Mouse (Mus musculus): Measurements from ENCODE around the gene Kctd8.
"Not testable (repeated sequence)": the region's sequence is repeated elsewhere in the genome, so short reads cannot be mapped to it uniquely, and the experiment has no call there.

Gene Kctd8

DNA sequence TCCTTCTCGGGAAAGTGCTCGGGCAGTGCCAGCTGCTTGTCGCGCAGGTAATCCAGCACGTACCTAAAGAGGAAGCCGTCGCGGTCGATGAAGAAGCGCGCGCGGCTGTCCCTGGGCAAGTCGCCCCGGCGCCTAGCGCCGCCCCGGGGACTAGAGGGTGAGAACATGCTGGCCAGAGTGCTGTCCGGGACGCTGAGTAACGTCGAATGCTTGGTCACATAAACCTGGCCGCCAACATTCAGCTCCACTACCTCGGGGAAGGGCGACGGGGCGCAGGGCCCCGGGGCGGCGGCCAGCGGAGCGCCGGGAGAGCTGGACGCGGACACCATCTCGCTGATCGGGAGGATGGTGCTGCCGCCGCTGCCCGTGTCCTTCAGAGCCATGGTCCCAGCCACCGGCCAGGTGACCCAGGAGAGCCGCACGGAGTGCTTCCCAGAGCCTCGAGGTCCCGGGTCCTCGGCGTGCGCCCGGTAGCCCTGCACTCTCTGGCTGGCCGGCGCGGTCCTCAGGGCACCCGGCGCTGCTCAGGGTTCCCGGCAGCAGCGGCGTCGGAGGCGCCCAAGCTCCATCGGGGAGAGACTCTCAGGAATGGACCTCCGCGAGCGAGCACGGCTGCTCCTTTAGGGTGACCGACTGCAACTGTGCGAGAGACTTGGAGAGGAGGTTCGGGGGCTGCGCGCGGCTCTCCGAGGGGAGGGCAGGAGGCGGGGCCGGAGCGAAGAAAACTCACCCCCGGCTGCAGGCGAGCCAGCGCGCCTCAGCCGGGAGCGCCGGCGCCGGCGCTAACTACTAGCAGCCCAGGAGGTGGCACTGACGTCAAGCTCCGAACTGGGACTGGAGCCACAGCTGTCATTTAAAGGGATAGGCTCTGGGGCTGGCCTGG, at the start of gene Kctd8:
TSS of gene Kctd8 (minus strand) at position 761 of the 883 bp plus-strand sequence.
- in situ Hi-C loops (cut with MboI, MseI), result no loop called here

- in situ Hi-C loops (cut with MboI, MseI), result no loop called here
Observed at GRCm38 (mm10) chr5:69379072-69379471, 37.6 kb upstream of the Kctd8 start.

GRCm38 (mm10) chr5:69350596-69350995, 9.1 kb upstream of the Kctd8 start:
- in situ Hi-C loops (cut with MboI, MseI), result no loop called here

DNA sequence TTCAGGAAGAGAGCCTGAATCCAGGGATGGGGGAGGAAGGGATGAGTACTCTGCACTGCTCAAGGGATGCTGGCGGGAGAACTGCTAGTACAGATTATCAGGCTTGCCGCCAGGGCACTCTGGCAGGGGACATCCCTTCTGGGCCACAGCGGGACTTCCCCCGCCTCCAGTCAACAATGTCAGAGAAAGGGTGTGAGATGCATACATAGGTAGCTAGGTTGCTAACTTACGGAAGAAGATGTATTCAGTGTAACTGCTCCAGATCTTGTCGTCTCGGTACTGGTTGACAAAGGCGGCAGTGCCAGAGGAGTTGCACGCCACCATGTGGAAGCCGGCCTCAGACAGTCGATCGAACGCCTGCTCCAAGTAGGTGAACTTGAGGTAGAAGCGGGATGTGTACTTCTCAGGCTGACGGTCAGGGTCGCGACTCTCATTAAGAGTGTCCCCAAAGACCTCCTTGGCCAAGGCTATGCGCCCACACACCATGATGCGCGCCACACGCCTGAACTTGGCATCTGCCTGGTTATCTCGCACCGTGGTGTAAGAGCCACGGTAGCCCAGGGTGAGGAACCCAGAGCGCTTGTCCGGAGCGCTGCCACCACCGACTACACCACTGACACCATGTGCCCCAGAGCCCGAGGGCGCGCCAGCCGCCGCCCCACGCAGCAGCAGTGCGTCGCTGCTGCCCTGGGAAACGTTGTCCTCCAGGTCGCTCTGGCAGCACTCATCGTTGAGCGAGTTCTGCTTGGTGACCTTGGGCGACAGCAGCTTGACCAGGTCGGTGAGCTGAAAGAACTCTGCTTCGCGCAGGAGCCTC, 1.2 kb downstream of the Kctd8 start:
- in situ Hi-C loops (cut with MboI, MseI), result no loop called here

DNA sequence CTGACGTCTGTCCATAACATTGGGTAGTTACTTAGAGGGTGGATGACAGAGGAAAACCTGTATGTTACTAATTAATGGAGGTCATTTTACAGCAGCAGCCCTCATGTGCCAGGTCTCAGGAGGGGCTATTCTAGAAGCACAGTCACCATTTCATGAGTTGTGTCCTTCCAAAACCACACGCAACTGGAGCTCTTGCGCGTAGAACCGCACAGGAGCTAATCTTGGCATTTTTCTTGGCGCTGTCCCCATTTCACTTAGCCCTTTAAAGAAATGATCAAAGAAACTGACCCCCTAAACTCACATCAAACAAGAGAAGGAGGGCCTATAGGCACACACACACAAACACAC, 1.9 kb downstream of the Kctd8 start:
- in situ Hi-C loops (cut with MboI, MseI), result no loop called here

GRCm38 (mm10) chr5:69338916-69339622, 2.4 kb downstream of the Kctd8 start:
- in situ Hi-C loops (cut with MboI, MseI), result no loop called here

DNA sequence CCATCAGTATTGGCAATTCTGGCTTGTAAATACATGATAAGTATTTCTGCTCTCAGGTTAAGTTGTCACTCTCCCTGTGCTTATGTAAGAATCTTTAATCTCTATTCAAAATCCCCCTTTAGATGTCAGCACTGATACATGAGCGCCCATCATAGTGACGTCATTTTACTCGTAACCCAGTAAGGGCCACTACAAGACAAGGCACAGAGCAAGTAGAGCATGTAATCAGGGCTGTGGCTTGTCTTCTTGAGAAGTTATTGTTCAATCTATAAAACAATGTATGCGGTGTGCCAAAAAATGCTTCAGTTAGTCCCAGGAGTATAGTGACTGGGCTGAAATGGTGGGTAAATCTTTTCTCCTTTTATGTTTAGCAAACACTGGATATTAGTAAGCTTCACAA, 13.9 kb downstream of the Kctd8 start:
- in situ Hi-C loops (cut with MboI, MseI), result no loop called here

GRCm38 (mm10) chr5:69324566-69325230, 16.8 kb downstream of the Kctd8 start:
- in situ Hi-C loops (cut with MboI, MseI), result no loop called here

DNA sequence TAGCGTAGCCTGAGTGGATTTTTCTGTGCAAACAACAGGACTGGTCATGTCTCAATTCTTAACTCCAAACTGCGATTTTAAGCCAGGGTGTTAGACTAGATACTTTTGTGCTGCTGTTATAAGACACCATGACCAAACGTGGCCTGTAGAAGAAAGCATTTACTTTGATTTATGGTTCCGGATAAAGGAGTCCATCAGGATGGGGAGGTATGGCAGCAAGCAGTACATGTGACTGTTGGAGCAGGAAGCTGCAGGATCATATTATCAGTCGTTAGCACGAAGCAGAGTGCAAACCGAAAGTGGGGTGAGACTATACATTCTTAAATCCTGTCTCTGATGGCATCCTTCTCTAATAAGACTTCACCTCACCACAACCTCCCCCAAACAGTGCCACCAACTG, 28.9 kb downstream of the Kctd8 start:
- in situ Hi-C loops (cut with MboI, MseI), result no loop called here

DNA sequence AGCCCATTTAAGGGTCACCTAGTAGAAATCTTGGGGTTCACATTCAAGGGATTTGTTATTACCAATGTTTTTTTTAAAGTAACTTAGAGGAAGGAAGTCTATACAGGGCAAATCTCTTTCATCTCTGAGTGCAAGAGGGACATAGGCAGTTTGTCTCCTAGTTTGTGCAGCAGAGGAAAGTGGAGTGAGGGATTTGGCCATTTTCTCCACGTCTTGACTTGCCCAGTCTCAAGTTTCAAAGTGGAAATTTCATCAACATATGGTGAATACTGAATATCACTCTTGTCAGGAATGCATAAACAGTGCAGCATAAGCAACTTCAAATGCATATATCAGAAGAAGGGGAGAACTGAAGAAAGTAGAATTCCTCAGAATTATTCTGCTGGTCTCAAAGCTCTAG, 39.8 kb downstream of the Kctd8 start:
- in situ Hi-C loops (cut with MboI, MseI), result no loop called here

- in situ Hi-C loops (cut with MboI, MseI), result no loop called here
Observed at GRCm38 (mm10) chr5:69292353-69292752, 49.1 kb downstream of the Kctd8 start.

- in situ Hi-C loops (cut with MboI, MseI), result loop anchor here in 1 of 2 experiments (5.0 kb wide), 1 partner anchor 67 kb away; no protein-coding TSS in a partner anchor
Observed at GRCm38 (mm10) chr5:69284359-69284758, 57.1 kb downstream of the Kctd8 start.

DNA sequence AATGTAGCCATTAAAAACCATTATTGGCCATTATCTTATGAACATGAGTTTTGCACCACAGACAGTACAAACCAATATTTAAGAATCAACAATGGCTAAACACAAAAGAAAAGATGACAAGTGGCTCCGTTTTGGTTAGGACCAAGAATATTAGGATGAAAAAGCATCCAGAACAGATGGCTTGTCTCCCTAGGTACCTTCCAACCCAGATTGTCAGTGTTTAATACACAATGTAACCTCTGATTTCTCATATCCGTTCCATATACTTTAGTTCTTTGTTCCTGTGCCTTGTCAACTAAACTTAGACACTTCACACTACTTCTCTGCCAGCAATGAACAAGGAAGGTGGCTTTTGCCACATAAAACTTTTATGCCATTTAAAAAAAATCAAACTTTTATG, 89.1 kb downstream of the Kctd8 start:
- in situ Hi-C loops (cut with MboI, MseI), result no loop called here

GRCm38 (mm10) chr5:69241931-69242330, 99.5 kb downstream of the Kctd8 start:
- in situ Hi-C loops (cut with MboI, MseI), result no loop called here

GRCm38 (mm10) chr5:69233560-69233959, 107.9 kb downstream of the Kctd8 start:
- in situ Hi-C loops (cut with MboI, MseI), result no loop called here

GRCm38 (mm10) chr5:69231649-69232048, 109.8 kb downstream of the Kctd8 start:
- in situ Hi-C loops (cut with MboI, MseI), result not testable (repeated sequence)

DNA sequence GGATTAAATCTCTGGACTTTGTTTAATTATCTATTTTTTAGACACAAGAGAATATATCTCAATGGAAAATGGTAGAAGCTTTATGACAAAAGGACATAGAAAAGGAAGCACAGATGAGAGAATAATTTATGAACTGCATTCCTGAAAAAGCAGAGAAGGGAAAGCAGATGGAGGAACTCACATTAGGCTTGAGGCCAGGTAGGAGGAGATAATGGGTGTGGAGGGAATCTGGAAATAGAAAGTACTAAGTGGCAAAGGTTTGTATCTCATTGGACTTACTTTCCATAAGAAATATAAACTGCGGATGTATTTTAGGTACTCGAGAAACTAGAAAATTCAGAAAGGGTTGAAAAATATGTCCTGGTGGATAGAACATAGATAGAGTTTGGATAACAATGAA, 114.3 kb downstream of the Kctd8 start:
- in situ Hi-C loops (cut with MboI, MseI), result no loop called here

- in situ Hi-C loops (cut with MboI, MseI), result no loop called here
Observed at GRCm38 (mm10) chr5:69222608-69223007, 118.9 kb downstream of the Kctd8 start.

GRCm38 (mm10) chr5:69215216-69215615, 126.3 kb downstream of the Kctd8 start:
- in situ Hi-C loops (cut with MboI, MseI), result loop anchor here in 1 of 2 experiments (5.0 kb wide), 1 partner anchor 67 kb away; no protein-coding TSS in a partner anchor

GRCm38 (mm10) chr5:69209401-69209800, 132.1 kb downstream of the Kctd8 start:
- in situ Hi-C loops (cut with MboI, MseI), result loop anchor here in 1 of 2 experiments (10.0 kb wide), 1 partner anchor 1325 kb away; no protein-coding TSS in a partner anchor

DNA sequence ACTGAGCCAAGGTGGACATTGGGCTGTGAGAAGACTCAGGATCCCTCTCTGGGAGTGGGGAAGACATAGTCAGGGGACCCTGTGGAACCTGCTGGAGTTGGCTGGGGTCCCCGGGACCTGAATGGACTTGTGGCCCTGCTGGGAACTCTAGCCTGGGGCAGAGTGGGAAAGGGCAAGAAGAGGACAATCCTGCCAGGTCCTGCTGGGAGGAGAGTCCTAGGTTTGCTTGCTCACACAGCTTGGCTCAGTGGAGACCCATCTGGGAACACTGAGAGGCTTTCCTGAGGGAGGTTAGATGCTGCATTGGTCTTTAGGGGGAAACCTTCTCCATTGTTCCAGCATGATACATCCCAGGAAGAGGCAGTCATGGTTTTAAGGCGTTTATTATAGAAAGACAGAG, 133.8 kb downstream of the Kctd8 start:
- in situ Hi-C loops (cut with MboI, MseI), result loop anchor here in 1 of 2 experiments (10.0 kb wide), 1 partner anchor 1327 kb away; no protein-coding TSS in a partner anchor
